Mouse (Mus musculus): ENCODE results near the gene Uspl1.
A peak's percentile ranks its signal among the peaks of the same experiment; 100 is the strongest.

Uspl1 gene

DNA sequence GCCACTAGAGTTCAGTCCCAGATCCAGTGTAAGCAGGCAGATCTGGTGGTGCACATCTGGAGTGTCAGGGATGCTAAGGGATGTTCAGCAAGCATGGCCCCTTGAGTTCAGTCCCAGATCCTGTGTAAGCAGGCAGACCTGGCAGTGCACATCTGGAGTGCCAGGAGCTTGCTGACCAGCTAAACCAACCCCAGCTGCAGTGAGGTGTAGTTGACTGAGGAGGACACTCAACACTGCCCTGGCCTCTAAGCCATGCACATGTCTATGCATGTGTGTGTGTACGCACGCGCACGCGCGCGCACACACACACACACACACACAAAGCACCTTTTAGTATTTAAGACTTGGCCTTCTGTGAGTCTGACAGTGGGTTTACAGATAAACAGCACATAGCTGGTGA, 31.4 kb downstream of the Uspl1 start:
- DNase-seq = no peak

DNA sequence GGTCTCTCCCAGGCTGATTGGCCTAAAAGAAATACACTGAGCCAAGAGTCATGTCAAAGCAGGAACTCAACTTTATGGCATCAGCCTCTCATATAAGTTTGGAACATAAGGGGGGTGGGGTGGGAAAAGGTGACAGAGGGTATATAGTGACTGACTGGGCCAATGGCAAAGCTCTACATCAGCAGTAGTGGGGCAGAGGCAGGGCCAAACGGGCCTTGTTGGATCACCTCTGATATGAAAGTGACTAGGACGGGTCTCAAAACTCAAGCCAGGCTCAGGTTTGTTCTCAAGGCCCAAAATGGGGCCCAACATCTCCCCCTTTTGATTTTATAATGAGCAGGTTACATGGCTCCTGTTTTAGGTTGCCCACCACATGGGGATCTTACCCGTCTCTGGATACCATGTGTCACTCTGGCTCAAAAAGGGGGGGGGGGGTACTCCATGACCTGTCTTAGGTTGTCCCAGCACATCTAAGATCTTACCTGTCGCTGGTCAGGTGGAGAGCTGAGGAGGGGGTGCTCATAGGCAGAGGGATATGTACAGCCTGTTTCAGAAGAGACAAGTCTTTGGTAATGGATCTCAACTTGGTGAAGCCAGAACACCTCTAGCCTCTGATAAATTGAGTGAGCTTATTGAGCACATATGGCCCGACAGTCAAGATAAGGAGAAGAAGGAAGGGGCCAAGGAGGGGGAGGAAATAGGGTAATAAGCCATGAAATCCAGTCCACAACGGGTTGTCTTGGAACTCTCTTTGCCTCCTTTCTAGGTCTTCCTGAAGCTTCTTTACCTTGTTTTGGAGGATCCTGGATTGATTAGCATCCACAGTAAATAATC, 33.6 kb downstream of the Uspl1 start:
- DNase-seq = no peak

DNA sequence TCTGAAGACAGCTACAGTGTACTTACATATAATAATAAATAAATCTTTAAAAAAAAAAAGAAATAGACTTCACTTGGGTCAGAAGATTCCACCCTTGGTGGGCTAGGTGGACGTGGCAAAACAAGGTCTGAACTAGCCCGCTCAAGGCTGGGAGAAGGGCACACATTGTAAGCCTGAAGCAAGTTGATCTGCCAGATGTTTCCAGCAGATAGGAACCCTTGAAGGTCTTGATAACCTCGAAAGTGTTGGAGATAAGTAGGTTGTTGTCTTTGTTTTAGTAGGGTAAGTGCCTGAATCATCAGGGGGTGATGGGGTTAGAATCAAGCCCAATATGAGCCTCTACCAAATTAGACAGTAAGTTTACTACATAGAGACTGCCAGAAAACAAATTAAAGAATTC, 35.3 kb downstream of the Uspl1 start:
- no peak for DNase-seq

GRCm38 (mm10) chr5:149221355-149221754, 37.2 kb downstream of the Uspl1 start:
- DNase-seq = no peak

- no peak for DNase-seq
Measured at GRCm38 (mm10) chr5:149224666-149225065, 40.5 kb downstream of the Uspl1 start.

GRCm38 (mm10) chr5:149228700-149229618, 44.8 kb downstream of the Uspl1 start:
- DNase-seq = peak; percentile 97 to 99

DNA sequence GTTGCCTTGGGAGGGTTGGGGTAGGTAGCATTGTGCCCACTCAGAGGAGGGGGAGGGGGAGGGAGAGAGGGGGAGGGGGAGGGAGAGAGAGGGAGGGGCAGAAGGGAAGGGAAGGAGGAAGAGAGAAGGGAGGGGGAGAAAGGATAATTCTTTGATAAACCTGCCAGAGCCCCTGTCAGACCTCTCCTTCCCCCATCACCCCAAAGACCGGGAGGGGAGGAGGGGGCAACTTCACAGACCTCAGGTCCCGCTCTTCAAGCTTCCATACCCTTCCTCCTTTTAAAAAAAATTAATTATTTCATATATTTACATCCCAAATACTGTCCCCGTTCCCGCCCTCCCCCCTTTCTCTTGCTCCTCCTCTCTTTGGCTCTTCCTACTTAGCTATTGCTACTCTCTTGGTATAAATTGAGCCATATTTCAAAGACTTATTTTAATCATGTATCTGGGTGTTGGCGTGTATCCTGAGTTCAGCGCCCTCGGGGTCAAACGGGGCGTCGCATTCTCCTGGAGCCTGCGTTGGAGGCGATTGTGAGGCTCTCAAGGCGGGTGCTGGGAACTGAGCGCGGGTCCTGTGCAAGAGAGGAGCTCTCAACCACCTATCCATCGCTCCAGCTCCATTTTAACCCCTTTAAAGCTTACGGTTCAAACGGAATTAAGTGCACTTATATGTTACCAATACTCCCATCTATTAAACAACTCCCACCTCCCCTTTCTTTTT, 45.6 kb downstream of the Uspl1 start:
- no peak for DNase-seq

- no peak for DNase-seq
Measured at GRCm38 (mm10) chr5:149235002-149235401, 50.9 kb downstream of the Uspl1 start.

DNA sequence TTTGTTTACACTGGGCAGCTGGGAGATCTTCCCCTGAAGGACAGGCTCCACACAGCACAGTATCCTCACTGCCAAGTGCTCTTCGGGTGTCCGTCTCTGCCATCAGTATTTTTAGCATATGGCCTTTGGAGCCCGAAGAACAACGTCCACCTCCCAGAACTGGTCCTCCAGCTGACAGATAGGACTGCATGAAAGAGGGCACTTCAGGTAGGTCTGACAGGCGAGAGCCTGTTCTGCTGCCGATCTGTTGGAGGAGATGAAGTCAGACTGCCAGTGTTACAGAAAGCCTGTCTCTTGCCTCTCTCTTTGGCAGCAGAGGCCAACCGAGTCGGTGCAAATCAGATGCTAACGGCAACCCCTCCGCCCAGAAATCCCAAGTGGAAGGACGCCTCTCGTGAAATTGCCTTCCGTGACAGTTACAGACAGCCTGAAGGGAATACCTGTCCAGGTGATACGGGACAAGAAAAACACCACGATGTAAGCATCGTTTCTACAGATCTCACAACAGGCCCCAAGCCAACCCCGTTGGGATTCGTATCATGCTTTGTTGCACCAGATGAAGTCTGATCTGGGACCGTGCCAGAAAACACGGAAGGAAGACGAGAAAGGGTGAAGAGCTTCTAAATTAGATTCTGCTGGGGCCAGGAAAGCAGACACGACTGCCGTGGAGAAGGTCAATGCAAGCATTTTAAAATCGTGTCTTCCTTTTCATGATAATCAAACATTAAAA, 53.2 kb downstream of the Uspl1 start:
- DNase-seq = no peak

- DNase-seq = no peak
Measured at GRCm38 (mm10) chr5:149242467-149242866, 58.3 kb downstream of the Uspl1 start.

- no peak for DNase-seq
Measured at GRCm38 (mm10) chr5:149243053-149243452, 58.9 kb downstream of the Uspl1 start.

- DNase-seq = no peak
Measured at GRCm38 (mm10) chr5:149245391-149245964, 61.3 kb downstream of the Uspl1 start.

DNA sequence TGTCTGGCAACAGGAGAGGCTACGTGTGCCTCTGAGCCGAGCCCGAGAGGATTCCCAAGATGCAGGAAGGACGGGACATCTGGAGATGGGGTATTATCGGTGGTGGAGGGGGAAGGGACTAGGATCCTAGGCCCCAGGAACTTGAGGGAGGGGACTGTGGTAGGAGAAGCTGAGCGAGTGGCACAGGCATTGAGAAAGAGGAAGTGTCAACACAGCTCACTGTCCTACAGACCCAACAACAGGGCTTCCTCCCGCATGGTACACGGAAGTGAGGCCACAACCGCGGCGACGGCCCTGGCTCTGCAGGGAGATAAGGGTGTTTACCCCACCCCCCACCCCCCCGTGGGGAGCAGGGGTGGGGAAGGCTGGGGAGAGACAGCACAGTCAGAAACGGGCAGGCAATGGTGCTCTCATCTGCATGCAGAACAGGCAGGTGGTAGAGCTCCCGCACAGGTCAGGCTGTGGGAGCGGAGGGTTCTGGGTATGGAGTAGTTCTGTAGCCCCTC, 61.9 kb downstream of the Uspl1 start:
- peak; percentile 20 to 55 for DNase-seq

DNA sequence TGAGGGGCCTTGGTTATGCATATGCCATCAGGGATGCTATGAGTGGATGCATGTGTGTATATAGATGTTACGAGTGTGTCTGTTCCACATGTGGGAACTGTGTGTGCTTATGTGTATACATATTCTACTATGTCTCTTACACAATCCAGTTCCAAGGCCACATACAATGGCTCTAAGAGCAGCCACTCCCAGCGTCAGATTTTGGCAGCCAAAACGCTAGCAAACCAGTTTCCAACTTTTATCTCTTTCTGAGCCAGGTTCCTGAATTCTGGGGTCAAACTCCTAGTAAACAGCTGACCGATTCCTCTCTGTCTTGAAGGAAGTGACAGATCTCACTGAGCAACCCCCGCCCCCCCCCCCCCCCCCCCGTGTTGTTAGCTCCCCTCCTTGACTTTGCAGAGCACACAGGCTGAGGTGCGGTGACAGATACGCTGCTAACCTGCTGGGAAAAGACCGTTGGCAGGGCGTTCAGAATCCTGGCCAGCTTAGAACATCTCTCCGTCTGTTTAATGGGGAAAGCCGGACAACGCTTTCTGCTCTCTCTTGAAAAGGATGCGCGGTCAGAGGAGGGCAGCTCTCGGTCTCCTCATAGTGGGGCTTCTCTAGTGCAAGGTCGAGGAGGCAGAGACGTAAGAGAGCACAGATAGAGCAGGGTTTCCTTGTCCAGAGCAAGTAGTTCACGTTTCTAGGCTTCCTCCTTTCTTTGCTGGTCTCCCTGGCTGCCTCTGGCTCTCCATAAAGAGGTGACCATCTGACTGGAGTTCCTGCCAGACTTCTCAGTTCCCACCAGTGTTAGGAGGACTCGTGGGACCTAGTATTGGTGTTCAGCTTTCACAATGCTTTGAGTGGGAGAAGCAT, 63.1 kb downstream of the Uspl1 start:
- no peak for DNase-seq

DNA sequence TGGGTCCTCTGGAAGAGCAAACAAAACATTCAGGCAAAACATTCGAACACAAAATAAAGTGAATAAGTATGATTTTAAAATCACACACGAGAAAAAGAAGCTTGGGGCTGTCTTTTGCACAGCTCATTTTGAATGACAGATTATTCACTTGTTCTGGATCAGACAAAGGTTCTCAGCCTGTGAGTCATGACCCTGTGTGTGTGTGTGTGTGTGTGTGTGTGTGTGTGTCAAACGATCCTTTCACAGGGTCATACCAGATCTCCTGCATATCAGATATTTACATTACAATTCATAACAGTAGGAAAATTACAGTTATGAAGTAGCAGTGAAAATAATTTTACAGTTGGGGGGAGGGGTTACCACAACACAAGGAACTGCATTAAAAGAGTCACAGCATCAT, 68.2 kb downstream of the Uspl1 start:
- no peak for DNase-seq

DNA sequence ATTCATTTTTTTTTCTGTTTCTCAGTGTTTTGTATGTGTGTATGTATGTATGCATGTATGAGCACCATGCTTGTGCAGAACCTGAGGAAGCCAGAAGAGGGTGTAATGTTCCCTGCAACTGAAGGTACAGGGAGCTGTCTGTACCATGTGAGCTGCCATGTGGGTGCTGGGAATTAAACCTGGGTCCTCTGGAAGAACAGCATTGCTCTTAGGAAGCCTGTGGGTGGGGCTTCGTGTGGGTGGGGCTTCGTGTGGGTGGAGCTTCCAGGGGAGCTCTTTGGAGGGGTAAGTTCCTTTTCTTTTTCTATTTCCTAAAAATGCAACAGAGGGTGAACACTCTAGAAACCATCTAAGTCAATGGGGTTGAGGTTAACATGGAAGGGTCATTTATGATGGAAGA, 69.3 kb downstream of the Uspl1 start:
- DNase-seq = no peak

DNA sequence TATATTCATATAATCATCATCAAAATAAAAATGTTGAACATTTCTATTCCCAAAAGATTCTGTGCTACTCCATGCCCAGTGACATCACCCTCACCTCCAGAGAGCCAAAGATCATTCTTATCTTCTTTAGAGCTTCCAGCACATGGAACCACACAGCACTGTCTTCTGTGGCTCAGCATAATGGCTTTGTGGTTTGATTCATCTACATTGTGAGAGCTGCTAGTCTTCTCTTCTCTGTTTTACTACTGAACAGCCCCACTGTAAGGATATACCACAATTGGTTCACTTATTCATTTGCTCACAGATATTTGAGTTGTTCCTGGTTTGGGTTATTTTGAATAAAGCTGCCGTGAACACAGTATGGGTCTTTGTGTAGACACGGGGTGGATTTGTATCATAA, 71.4 kb downstream of the Uspl1 start:
- no peak for DNase-seq

DNA sequence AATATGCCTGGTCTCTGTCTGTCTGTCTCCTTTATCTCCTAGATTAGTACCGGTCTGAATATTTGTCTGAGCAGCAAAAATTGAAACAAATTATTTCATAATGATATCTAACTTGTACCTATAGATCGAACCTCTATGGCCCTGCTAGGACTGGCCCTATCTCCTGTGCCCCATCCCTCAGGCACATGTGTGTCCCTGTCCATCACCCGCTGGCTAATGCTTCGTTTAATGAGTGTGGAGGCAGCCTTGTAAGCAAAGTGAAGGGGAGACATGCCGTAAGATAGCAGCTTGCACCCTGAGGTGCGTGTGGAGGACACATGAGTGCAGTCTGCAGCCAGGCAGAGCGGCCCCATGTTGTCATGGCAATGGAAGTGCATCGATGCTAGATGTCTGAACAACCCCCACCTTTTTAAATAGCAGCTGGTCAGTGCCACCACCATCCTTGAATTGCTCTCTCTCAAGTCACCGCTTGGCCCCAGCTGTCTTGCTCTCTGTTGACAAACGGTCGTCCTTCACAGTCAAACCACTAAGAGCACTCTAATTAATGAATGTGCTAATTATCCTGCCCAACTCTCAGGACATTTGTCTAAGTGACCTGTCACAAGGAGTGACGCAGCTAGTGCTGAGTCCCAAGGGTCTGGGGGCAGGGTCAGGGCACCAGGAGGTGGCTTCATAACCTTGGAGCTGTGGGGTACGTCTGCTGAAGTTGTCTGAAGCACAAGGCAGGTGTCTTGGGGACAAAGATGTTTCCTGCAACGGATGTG, 73.5 kb downstream of the Uspl1 start:
- no peak for DNase-seq

DNA sequence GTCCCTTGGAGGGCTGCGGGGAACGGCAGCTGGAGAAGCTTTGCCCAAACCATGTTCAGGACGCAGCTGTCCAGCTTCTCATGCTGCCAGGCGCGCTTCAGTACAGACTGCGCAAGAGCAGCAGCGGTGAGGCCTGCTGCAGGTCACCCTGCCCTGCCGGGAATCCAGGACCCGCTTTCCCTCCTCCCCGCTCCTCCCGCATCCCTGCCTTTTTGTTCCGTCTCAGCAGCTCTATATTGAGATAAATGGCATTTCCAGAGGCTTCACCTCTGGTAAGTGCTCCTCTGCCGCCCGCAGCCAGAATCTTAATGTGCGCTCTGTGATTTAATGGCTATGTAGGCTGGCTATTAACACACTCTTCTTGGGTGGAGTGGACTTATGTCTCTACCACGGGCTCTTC, 74.9 kb downstream of the Uspl1 start:
- no peak for DNase-seq

DNA sequence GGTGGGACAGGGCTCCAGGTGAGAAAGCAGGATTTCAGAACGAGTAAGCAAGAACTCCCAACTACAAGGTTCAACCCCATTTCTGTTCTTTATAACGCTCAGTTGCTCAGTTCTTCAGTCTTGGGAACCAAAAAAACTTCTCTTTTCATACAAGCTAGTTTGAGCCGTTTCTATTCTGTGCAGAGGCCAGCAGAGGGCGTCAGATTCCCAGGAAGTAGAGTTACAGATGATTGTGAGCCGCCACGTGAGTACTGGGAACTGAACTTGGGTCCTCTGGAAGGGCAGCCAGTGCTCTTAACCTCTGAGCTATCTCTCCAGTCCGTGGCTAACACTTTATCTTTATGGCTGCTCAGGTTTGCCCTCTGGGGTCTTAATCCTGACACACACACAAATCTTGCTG, 77.3 kb downstream of the Uspl1 start:
- no peak for DNase-seq

Data from kidney, postnatal 25 days (tissue).